Mouse (Mus musculus) cortical plate, adult 2 months (tissue): ENCODE measurements around the gene Nckap5l. TPM values are rescaled to one million over a fixed set of nuclear protein-coding genes. Genes with fewer than 3 reads are reported as not detected.
"Not testable (repeated sequence)": the region's sequence is repeated elsewhere in the genome, so short reads cannot be mapped to it uniquely, and the experiment has no call there.

Experiments used
- H3K27ac ChIP-seq: fragments of 200-500 bp; 2 replicates; pipeline ENCODE4 v1.5.1; 2012; ENCODE audit warnings: low read length, control low read depth, inconsistent platforms; ENCODE audit not compliant: insufficient read depth
- H3K4me1 ChIP-seq: fragments of 200-500 bp; 2 replicates; pipeline ENCODE4 v1.6.1; 2011; ENCODE audit warnings: low read length; ENCODE audit not compliant: control insufficient read depth, insufficient read depth
- H3K4me3 ChIP-seq: fragments of 200-500 bp; 2 replicates; pipeline ENCODE4 v1.5.1; 2011; ENCODE audit warnings: mild to moderate bottlenecking, low read length, control low read depth; ENCODE audit not compliant: insufficient read depth
- CTCF ChIP-seq: fragments of 200-500 bp; IDR thresholded peaks from 2 replicates; pipeline ENCODE4 v1.5.1; 2011; ENCODE audit warnings: mild to moderate bottlenecking, control low read depth, low read length; ENCODE audit not compliant: insufficient read depth; ENCODE audit errors: extremely low read depth
- POLR2A ChIP-seq: fragments of 200-500 bp; IDR thresholded peaks from 2 replicates; pipeline ENCODE4 v1.6.1; 2011; ENCODE audit warnings: mild to moderate bottlenecking, low read length, control low read depth; ENCODE audit not compliant: insufficient read depth; ENCODE audit errors: extremely low read depth
- polyA plus RNA-seq: library from polyadenylated mRNA; depleted of rRNA; stranded (reverse); fragments of >200 nt; gene quantifications from 2 replicates; pipeline ENCODE4 v1.2.3, GENCODE M21; 2012; rRNA removed

Gene Nckap5l
- polyA plus RNA-seq, 1 experiment = 11.9 TPM

DNA sequence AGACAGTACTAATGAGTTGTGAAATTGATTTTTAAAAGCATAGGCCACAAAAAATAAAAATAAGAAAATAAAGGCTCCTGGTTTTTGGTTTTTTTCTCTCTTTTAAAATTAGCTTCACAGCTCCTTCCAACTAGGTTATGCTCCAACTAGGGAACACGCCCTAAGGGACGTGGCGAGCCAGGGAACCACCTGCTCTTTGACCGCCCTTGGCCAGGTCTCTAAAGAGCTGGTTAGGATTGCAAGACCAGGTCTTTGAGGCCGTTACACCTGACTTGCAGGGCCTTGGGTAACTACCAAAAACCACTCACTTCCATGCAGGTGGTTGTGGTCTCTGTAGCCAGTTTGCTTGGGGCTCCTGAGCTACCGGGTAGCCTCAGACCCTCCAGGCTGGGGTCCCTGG is 65.6 kb downstream of the Nckap5l start:
- TF ChIP-seq POLR2A = no peak
- TF ChIP-seq CTCF = no peak
- Histone ChIP-seq H3K4me3 (no peak overlapping the region), H3K27ac (no peak overlapping the region), H3K4me1 (peaks cover 6% of the 10 kb centered on the region; the same call in 1 of the 2 replicates)

DNA sequence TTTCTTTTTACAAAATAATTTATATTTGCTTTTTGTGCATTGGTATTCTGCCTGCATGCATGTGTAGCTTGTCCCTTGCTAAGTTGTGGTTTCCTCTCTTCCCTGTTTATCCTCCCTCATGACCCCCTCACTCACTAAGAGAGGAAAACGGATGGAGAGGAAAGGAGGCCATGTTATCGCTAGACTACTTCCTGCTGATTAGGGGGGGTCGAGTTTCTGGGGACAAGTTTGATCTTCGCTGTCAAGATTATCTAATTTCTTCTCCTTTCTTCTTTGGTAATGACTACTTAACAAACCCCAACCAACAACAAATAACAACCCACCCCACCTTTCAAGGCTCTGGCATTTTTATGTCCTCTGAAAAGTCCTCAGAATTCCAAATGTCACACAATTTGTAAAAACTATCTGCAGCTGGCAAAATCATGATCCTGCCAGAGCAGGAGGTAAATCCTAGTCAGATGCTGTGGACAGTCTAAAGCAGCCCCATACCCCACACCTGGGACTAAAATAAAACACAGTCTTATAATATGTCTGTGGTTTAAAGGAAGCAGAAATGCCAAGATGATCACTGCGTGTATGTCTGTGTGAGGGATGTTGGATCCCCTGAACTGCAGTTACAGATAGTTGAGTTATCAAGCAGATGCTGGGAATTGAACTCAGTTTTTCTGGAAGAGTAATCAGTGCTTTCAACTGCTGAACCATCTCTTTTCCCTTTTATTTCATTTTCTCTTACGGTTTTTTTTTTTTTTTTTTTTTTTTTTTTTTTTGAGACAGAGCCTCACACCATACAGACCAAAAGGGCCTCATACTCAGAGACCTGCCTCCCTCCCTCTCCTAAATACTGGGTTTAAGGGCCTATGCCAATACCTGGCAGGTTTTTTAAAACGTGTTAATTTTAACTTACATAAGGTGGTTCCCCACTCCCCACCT is 66.8 kb downstream of the Nckap5l start:
- Histone ChIP-seq H3K27ac (no peak overlapping the region), H3K4me3 (no peak overlapping the region), H3K4me1 (0 out of 2 replicates have a peak, but pooled peaks cover 6% of the 10 kb centered on the region)
- TF ChIP-seq POLR2A (no peak), CTCF (no peak)

DNA sequence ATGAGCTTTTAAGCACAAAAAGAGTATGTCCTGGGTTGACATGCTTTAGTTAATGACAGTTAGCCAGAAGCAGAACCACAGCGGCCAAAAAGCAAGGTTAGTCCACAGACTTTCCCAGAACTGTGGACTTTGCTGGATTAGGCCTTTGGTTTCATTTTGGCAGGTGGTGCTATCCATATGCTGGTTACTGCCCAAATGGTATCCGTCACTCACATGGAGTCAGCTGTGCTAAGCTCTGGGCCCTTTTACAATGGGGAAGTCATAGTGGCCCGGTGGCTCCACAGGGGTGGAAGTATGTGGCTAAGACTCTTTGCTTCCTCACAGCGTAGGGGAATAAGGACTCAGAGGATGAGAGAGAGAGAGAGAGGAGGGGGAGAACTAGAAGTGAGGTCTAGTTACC is 69.6 kb downstream of the Nckap5l start:
- TF ChIP-seq POLR2A (no peak), CTCF (no peak)
- Histone ChIP-seq H3K27ac (no peak overlapping the region), H3K4me3 (no peak overlapping the region), H3K4me1 (no peaks in the 10 kb centered on the region)

DNA sequence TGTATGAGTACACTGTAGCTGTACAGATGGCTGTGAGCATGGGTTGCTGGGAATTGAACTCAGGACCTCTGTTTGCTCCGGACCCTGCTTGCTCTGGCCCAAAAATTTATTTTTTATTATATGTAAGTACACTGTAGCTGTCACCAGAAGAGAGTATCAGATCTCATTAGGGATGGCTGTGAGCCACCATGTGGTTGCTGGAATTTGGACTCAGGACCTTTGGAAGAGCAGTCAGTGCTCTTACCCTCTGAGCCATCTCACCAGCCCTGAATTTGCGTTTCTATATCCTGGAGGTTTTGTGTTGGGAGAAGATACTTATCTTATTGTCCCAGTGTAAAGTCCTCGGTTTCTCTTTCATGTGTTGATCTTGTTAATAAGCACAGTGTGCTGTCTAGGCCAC is 70.8 kb downstream of the Nckap5l start:
- no peak overlapping the region for H3K4me3 ChIP-seq
- no peak overlapping the region for H3K27ac ChIP-seq
- no peaks in the 10 kb centered on the region for H3K4me1 ChIP-seq
- TF ChIP-seq POLR2A (no peak), CTCF (no peak)

DNA sequence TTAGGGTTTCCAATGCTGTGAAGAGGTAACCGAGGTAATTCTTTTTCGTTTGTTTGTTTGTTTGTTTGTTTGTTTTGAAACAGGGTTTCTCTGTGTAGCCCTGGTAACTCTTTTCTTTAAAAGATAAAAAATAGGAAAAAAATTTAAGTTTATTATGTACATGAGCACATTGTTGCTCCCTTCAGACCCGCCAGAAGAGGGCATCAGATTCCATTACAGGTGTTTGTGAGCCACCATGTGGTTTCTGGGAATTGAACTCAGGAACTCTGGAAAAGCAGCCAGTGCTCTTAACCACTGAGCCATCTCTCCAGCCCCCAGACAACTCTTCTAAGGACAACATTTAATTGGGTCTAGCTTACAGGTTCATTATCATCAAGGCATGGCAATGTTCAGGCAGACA is 71.4 kb downstream of the Nckap5l start:
- not testable (repeated sequence) for H3K4me3 ChIP-seq, H3K27ac ChIP-seq, H3K4me1 ChIP-seq

DNA sequence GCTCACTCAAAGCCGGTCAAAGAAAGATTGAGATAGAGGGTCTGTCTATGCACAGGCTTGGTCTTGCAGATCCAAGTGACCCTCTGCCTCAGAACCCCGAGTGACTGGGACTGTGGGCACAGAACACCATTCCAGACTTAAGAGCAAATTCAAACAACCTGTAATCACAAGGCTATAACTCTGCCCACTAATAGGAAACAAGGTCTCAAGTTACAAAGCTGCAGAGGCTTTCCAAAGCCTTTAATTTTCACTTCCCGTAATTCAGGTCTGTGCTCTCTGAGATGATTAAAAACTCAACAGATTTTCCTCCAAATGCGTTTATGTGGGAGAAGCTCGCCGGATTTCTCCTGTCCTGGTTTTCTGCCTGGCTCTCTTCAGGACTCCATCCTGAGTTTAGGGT is 73.5 kb downstream of the Nckap5l start:
- no peaks in the 10 kb centered on the region for H3K4me1 ChIP-seq
- H3K27ac ChIP-seq = no peak overlapping the region
- H3K4me3 ChIP-seq = no peak overlapping the region
- TF ChIP-seq POLR2A (no peak), CTCF (no peak)

DNA sequence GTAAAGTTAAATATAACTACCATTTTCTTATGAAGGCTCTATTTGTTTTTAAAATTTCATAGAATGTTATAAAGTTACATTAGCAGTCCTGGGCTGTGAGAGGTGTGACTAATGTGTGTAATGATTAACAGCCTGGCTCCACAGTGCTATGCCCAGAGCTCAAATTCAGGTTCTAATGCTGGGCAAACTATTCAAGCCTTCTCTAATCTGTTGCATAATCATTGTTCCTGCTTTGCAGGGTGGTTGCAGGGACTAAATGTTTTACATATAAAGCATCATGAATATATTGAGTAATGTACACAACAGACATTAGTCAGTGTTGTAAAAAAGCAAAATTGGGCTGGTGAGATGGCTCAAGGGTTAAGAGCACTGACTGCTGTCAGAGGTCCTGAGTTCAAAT is 74.7 kb downstream of the Nckap5l start:
- TF ChIP-seq CTCF = no peak
- TF ChIP-seq POLR2A = no peak

DNA sequence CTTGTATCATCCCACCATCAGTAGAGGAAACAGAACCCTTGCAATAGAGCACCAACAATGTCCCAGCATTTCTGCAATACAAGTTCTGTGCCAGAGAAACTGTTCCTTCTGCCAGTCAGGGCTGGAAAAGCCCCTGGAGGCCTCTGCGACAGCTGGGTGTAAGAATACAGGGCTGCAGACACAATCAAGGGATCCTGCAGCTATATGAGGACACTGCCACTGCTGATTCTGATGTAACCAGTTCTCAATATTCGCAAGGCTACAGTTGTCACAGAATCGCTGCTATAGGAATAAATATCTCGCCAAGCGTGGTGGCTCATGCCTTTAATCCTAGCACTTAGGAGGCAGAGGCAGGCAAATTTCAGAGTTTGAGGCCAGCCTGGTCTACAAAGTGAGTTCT is 81.3 kb downstream of the Nckap5l start:
- H3K4me3 ChIP-seq = no peak overlapping the region
- TF ChIP-seq POLR2A (no peak), CTCF (no peak)
- no peak overlapping the region for H3K27ac ChIP-seq
- no peaks in the 10 kb centered on the region for H3K4me1 ChIP-seq

More for the DNA sequence above, 74.7 kb downstream of the Nckap5l start:
- Histone ChIP-seq H3K27ac (no peak overlapping the region), H3K4me1 (no peaks in the 10 kb centered on the region), H3K4me3 (no peak overlapping the region)

DNA sequence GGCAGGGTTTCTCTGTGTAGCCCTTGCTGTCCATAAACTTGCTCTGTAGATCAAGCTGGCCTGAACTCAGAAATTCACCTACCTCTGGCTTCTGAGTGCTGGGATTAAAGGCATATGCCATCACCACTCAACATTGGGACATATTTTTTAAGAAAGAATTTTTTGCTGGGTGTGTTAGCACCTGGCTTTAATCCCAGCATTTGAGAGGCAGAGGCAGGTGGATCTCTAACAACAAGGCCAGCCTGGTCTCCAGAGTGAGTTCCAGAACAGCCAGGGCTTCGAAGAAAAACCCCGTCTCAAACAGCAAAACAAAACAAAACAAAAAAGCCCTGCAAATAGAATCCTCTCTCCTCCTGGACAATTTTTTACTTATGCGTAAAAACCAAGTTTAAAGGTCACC is 82.0 kb downstream of the Nckap5l start:
- Histone ChIP-seq H3K4me3 (no peak overlapping the region), H3K27ac (no peak overlapping the region), H3K4me1 (no peaks in the 10 kb centered on the region)
- TF ChIP-seq POLR2A (no peak), CTCF (no peak)

DNA sequence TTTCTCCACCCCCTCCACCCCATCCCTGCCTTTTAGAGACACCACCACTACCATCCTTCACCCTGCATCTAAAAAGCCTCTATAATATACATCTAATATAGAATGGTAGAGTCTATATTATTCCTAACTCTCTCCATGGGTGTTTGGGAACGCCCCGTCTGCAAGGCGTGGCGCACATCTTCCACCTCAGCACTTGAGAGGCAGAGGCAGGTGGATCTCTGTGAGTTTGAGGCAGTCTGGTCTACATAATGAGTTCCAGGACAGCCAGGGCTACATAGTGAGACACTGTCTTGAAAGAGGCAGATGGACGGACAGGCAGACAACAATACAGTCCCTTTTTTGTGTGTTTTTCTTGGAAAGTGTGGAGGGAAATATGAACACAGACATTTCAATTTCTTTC is 82.5 kb downstream of the Nckap5l start:
- no peak for TF ChIP-seq POLR2A
- no peak for TF ChIP-seq CTCF
- no peak overlapping the region for H3K27ac ChIP-seq
- H3K4me1 ChIP-seq = no peaks in the 10 kb centered on the region
- no peak overlapping the region for H3K4me3 ChIP-seq

DNA sequence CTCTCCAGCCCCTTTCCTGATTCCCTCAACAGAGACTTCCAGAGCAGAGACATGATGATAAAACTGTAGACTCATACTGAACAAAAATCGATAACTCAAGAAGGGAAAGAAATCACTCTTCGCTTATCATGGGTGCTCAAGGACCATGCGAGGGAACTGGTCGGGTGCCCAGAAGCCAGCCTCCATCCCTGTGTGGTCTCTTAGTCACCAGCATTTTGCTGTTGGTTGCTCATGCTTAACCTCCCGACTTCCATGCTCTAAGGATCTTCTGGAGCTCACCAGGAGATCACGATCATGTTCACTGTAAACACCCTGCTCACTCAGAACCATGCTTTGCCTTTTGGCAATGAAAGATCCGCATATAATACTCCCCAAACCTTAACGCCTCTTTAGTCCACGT is 84.8 kb downstream of the Nckap5l start:
- Histone ChIP-seq H3K4me1 (peaks cover 2% of the 10 kb centered on the region; the same call in 1 of the 2 replicates), H3K4me3 (no peak overlapping the region), H3K27ac (no peak overlapping the region)
- TF ChIP-seq POLR2A (no peak), CTCF (no peak)

Other genes with a start within 250 kb of the Nckap5l start
- 180 and 182 TPM in 2 replicates for gene Kcnh3, start 232.9 kb downstream of the Nckap5l start, polyA plus RNA-seq
- gene Mcrs1, start 205.8 kb downstream of the Nckap5l start, polyA plus RNA-seq = 109 and 112 TPM in 2 replicates
- gene Prpf40b, start 162.7 kb downstream of the Nckap5l start, polyA plus RNA-seq = 156 and 168 TPM in 2 replicates
- gene Fam186b, start 161.9 kb downstream of the Nckap5l start, polyA plus RNA-seq = 0.69 and 1.1 TPM in 2 replicates
- gene Fmnl3, start 87.3 kb downstream of the Nckap5l start, polyA plus RNA-seq = 13.7 and 15.4 TPM in 2 replicates
- gene Tmbim6, start 64.9 kb downstream of the Nckap5l start, polyA plus RNA-seq = 369 and 399 TPM in 2 replicates
- gene Bcdin3d, start 17.0 kb upstream of the Nckap5l start, polyA plus RNA-seq = 5.1 and 5.3 TPM in 2 replicates
- gene Faim2, start 70.4 kb upstream of the Nckap5l start, polyA plus RNA-seq = 162 and 172 TPM in 2 replicates
- gene Aqp2, start 121.3 kb upstream of the Nckap5l start, polyA plus RNA-seq = 0.09 and 0.21 TPM in 2 replicates
- gene Aqp5, start 133.0 kb upstream of the Nckap5l start, polyA plus RNA-seq = 0.40 and 0.58 TPM in 2 replicates
- 0.46 and 0.62 TPM in 2 replicates for gene Aqp6, start 143.7 kb upstream of the Nckap5l start, polyA plus RNA-seq
- 10.3 and 13.3 TPM in 2 replicates for gene Racgap1, start 193.9 kb upstream of the Nckap5l start, polyA plus RNA-seq
- gene Asic1, start 212.6 kb upstream of the Nckap5l start, polyA plus RNA-seq = 54.1 and 59.0 TPM in 2 replicates
- gene Smarcd1, start 244.4 kb upstream of the Nckap5l start, polyA plus RNA-seq = 150 and 157 TPM in 2 replicates
- gene Gm17349, start 247.7 kb upstream of the Nckap5l start, polyA plus RNA-seq = 1.3 and 1.8 TPM in 2 replicates